Mouse (Mus musculus): ENCODE results near the gene Ppp2r2c. TPM values are rescaled to one million over a fixed set of nuclear protein-coding genes. Genes with fewer than 3 reads are reported as not detected.

Ppp2r2c gene
- 0.71 TPM for polyA plus RNA-seq (2014; fragmentation: Illumina TruSeq; extraction: RNeasy Lipid Tissue Mini Kit (QIAGEN cat#74804); ENCODE audit: low replicate concordance)

DNA sequence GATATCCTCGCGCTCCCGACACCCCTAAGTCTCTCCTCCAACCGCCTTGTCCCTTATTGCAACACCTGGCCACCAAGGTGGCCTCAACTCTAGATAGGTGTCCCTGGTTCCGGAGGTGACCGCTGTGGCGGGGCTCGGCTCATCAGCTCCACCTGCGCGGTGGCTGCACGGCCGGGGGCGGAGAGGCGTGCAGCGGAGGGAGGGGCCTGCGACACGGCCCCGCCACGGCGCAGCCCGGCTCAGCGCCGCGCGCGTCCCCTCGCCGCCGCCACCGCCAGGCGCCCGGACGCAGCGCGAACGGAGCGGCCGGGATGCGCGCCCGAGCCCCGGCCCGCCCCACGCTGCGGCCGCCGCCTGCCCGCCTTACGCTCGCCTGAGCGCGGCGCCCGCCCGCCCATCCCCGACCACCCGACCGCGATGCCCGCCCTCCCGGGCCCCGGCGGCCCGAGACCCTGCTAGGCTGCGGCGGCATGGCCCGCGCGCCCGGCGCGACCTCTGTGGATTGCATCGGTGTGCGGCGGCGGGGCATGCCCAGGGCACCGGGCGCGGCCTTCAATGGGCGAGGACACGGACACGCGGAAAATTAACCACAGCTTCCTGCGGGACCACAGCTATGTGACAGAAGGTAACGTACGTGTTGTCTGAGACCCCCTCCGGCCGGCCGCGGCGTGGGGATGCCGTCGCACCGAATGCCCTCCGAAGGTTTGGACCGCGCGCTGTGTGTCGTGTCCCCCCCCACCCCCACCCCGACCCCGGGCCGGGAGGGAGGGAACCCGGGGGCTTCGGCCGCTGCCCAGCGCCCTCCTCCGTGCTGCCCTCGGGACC is at the start of gene Ppp2r2c:
Ppp2r2c (plus strand) TSS at position 248 of the 825 bp plus-strand sequence.

DNA sequence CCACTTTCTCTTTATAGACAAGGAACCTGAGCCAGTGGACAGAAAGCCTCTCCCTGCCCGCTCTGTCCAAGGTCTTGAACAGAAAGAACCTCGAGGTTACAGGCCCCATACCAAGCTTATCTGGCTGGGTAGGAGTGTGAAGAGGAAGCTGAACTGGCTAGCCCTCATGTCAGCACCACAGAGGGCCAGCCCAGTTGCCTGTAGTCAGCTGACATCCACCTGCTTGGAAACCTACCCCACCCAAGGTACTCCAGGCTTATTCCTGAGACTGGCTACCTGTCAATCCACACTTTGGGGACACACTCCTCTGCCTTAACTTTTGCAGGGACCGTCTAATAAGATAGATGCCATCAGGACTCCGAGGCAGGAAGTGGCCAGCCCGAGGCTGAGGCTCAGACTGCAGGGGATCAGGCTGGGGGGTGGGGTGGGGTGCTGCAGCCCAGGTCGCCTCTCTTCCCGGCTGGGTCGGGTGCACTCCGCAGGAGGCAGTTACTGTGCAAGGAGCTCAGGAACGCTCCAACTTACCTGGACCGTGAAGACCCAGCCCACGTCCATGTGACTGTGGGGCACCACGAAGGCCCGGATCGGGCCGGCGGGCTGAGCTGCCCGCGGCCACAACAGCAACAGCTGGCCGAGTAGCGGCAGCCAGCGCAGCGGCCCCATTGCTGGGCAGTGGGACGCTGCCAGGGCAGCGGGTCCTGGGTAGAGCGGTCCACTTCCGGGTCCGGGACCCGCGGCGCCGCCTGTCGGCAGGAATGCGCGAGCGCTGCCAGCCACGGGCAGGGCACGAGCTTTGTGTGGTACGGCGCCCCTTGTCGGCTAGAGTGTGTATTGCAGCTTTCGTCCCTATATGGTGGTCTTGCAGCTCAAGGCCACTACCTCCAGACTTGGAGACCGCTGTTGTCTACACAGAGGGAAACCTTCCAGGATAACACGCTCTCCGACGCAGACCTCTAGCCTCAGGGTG is 38.1 kb upstream of the Ppp2r2c start, which contains the start of gene Man2b2:
Man2b2 (minus strand) TSS at position 741 of the 967 bp plus-strand sequence.

DNA sequence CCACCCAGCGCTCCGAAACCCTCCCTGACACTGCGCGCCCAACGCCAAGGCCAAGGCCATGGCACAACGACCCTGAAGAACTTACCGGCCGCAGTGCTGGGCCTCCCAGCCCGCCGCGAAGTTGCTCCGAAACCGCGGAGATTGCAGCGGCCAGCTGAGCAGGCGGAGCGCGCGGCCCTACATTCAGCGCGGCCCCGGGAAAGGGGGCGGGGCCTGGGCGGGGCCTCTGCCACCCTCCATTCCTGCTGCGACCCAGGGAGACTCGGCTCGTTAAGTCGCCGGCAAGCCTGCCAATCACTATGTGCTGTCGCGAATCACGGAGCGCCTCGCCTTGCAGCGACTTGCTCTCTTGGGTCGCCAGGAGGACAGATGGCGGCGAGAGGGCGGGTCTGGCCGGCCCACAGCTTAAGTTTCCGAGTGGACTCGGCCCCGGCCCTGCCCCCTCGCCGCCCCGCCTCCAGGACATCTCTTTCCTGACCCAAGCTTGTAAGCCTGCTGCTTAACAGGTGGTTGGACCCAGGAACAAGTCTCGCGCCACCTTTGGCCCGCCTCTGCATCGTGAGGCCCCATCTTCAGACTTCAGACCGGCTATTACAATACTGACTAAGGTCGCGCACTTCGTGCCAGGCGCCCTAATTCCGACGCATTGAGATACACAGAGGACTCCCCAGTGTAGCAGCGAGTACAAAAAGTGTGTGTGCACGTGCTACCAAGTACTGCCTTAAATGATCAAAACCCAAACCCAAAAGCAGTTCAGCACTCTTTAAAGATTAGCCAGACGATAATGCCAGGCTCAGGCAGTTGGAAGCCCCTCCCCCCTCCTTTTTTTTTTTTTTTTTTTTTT is 120.7 kb downstream of the Ppp2r2c start, which contains the start of gene Wfs1:
Wfs1 (minus strand) TSS at position 425 of the 844 bp plus-strand sequence.

Other genes starting within 250 kb of the Ppp2r2c start
- 122 TPM for gene D5Ertd579e, start 172.5 kb upstream of the Ppp2r2c start, polyA plus RNA-seq (2014; fragmentation: Illumina TruSeq; extraction: RNeasy Lipid Tissue Mini Kit (QIAGEN cat#74804); ENCODE audit: low replicate concordance)
- gene Bloc1s4, start 119.9 kb upstream of the Ppp2r2c start, polyA plus RNA-seq (2014; fragmentation: Illumina TruSeq; extraction: RNeasy Lipid Tissue Mini Kit (QIAGEN cat#74804); ENCODE audit: low replicate concordance) = 11.9 TPM
- 340 TPM for gene Mrfap1, start 71.7 kb upstream of the Ppp2r2c start, polyA plus RNA-seq (2014; fragmentation: Illumina TruSeq; extraction: RNeasy Lipid Tissue Mini Kit (QIAGEN cat#74804); ENCODE audit: low replicate concordance)
- not detected for gene Man2b2, start 37.9 kb upstream of the Ppp2r2c start, polyA plus RNA-seq (2014; fragmentation: Illumina TruSeq; extraction: RNeasy Lipid Tissue Mini Kit (QIAGEN cat#74804); ENCODE audit: low replicate concordance)
- 2.5 TPM for gene Wfs1, start 120.7 kb downstream of the Ppp2r2c start, polyA plus RNA-seq (2014; fragmentation: Illumina TruSeq; extraction: RNeasy Lipid Tissue Mini Kit (QIAGEN cat#74804); ENCODE audit: low replicate concordance)
- gene Gm1043, start 216.9 kb downstream of the Ppp2r2c start, polyA plus RNA-seq (2014; fragmentation: Illumina TruSeq; extraction: RNeasy Lipid Tissue Mini Kit (QIAGEN cat#74804); ENCODE audit: low replicate concordance) = 0.19 TPM